Mouse (Mus musculus): ENCODE results near the gene Zxdc.

Gene Zxdc

GRCm38 (mm10) chr6:90452603-90453002, 83.3 kb downstream of the Zxdc start:
- DNase-seq (ENCODE audit: low spot score in 2 of 2) = no peak
